Mouse (Mus musculus): ENCODE measurements at regions not wholly inside any gene's neighbourhood (a gene's known extent, or its start where the extent isn't known, plus 50 kb on each side); places are given as distances from the start of the nearest gene placed in this dataset.

DNA sequence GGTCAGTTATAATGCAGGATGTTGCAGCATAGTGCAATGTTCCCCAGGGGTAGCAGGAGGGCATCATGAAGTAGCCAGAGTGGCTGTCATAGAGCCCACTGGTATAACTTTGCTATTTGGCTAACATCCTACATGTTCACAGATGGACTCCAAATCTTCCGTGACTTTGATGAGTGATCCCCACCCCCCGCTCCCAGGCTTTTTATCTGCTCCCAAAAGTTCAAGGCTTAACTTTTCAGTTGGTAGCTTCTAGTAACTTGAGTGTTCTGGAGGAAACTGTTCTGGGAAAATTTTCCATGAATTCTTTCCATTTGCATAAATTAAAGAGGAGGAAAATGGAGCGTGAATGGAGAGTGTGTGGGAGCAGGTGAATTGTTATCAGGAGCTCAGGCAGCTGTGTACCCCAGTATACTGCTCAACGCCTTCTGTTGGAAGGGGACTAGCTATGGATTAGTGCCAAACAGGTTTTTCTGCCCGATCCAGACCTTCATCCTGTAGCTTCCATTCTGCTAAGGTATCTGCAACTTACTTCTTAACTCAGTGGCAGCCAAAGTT lies 379.2 kb upstream of the Slc30a5 start:
- no peak for ATAC-seq (ENCODE audit: extremely low read depth, insufficient number of reproducible peaks, low FRiP score, poor library complexity, severe bottlenecking)

DNA sequence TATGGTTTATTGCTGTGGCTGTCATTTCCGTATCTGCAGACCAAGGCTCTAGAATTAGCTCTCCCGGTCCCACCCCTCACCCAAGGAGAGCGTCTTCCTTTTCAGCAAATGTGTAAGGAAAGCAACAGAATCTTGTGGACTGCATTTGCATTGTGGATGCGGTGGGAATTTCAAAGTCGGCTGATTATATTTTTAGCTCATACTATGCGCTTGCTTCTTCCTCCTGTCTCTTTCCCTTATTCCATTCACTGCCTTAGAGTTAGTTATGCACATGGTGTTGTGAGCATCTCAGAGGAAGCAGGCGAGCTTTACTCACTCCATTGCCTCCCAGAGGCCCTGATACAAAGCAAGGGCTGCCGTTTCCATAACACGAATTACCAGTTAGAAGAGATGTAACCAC lies 375.6 kb upstream of the Slc30a5 start:
- no peak for ATAC-seq (ENCODE audit: extremely low read depth, insufficient number of reproducible peaks, low FRiP score, poor library complexity, severe bottlenecking)

DNA sequence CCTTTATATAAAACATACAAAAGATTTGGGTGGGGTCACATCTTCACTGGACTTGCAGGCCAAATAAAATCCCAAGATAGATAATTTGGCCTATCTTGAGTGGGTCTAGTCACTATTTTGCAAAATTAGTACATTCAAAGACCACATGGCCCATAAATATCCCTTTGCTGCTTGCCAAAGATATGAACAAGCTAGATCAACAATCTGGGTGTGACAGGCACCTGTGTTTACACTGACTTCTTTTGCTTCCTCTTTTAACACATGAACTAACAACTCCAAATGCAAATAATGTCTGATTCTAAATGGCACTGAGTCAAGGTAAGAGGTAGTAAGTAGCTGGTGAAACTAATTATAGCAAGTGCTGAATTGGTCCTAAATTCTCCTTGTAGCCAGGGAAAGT lies 370.2 kb upstream of the Slc30a5 start:
- no peak for ATAC-seq (ENCODE audit: extremely low read depth, insufficient number of reproducible peaks, low FRiP score, poor library complexity, severe bottlenecking)

DNA sequence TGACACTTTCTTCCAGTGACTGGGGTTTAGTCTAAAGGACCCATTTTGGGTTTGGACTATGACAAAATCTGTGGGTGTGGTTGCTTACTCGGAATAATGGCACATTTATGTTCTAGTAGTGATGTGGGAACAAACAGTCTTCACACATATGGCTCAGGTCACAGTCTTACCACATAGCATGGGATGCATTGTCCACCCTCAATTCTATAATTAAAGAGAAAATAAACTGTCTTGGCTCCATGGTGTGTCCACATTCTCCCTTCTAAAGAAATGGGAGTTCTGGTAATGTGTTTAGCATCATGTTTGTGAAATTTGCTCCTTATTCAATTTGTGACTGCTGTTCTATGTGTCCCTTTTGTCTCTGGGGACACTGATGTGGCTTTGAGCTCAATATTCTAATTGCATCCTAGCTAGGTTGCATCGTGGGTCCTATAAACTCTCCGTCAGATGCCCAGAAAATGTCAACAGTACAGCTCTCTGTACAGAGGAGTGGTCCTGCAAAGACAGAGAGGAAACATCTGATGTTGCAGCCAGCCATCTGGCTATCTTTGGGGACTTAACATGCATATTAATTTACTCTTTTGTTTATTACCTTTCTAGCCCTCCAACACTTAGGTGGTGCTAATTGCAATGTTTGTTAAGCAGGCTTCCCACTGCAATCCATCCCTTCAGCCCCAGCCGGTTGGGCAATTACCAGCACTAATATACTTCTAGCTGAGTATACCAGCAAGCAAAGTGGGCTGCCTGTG lies 369.5 kb upstream of the Slc30a5 start:
- ATAC-seq (ENCODE audit: extremely low read depth, insufficient number of reproducible peaks, low FRiP score, poor library complexity, severe bottlenecking) = no peak

DNA sequence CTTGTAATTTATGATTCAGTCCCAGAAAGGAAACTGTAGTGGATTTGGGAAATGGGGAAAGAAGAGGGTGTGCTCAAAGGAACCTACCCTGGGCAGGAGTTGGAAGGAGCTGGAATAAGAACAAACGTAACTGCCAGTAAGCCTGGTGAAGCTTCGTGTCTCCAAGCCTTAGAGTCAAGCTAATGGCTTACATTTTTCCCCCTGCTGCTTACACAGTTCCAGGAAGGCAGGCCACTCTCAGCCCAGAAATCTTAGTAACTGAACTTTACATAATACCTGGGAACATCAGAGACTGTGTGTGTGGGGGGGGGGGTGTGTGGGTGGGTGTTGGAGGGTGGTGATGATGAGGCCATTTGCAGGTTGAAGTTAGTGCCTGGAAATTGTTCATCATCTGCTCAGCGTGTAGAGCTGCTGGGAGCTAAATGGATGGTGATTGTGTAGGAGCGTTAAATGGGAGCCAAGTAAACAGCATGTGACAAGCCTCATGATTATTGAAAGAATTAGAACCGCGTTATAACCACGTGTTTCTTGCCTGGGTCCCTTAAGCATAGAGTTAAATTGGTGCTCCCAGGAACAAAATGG lies 357.1 kb upstream of the Slc30a5 start:
- ATAC-seq (ENCODE audit: extremely low read depth, insufficient number of reproducible peaks, low FRiP score, poor library complexity, severe bottlenecking) = no peak

DNA sequence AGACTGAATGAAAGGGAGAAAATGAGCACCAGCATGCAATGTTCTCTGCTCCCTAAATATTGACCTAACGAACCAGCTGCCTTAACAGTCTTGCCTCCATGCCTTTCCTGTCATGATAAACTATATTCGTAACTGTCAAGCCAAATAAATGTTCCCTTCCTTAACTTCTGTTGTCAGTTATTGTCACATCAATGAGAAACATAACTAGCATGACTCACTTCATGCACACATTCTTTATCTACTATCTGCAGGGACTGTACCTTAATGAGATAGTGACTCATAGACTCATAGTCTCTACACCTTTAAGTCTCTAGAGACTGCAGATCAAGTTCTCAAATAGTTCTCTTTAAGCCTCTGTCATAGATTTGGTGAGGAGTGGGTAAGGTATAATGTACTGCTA lies 349.2 kb upstream of the Slc30a5 start:
- ATAC-seq (ENCODE audit: extremely low read depth, insufficient number of reproducible peaks, low FRiP score, poor library complexity, severe bottlenecking) = no peak

DNA sequence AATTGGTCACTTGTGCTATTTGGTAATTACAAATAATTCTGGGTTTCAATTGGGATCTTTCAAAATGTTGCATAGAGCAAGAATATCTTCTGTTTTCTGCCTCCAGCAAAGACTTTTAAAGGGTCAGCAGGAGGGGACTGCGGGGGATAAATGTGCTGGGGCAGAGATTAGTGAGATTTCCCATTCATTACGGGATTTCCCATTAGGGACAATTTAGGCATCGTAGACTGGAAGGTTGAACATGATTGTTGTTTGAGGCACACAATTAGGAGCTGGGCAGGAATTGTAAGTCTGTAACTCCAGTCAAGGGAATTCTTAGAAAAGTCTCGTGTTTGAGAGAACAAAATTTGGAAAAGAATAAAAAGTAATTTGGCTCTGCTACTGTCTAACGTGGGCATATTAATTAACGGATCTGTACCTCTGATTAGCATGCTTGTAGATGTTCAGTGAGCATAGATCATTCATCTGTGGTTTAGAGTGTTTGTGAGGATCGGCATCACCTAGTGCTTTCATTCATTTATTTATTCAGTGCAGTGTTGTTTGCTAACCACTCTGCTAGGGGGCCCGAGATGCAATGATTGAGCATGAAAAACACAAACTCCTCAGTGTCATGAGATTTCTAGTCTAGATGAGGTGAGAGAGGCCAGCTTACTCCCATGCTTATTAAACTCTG lies 341.9 kb upstream of the Slc30a5 start:
- no peak for ATAC-seq (ENCODE audit: extremely low read depth, insufficient number of reproducible peaks, low FRiP score, poor library complexity, severe bottlenecking)

DNA sequence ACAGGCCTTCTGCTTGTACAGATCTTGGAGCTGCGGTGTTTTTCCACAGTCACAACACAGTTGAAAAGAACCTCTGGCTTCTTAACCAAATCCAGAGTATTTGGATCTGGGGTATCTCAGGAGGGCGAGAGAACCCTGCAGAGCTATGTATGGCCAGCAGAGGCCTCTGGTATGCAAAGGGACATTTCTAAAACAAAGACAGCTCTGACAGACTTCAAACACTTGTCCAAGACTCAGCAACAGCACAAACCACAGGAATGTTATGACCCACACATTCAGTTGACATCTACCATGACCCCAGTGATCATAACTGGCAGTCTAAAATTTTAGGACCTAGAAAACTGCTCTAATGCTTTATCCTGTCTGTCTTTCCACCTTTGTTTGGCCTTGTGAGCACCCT lies 328.5 kb upstream of the Slc30a5 start:
- no peak for ATAC-seq (ENCODE audit: extremely low read depth, insufficient number of reproducible peaks, low FRiP score, poor library complexity, severe bottlenecking)

DNA sequence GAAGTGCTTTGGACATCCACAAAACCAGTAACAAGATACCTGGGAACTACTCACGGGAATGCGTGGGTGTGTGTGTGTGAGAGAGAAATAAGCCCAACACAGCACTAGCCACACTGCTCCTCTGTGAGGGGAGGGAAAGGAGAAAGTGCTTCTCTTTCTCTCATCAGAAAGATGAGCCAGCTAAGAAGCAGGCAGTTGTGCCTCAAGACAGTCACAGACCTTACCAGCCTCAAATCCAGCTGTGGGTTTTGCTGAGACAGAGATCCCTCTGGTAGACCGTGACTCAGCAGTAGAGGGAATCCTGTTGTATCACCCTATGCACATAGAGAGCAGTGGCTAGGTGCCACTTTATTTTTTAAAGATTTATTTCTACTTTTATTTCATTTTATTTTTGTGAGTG lies 326.7 kb upstream of the Slc30a5 start:
- no peak for ATAC-seq (ENCODE audit: extremely low read depth, insufficient number of reproducible peaks, low FRiP score, poor library complexity, severe bottlenecking)

DNA sequence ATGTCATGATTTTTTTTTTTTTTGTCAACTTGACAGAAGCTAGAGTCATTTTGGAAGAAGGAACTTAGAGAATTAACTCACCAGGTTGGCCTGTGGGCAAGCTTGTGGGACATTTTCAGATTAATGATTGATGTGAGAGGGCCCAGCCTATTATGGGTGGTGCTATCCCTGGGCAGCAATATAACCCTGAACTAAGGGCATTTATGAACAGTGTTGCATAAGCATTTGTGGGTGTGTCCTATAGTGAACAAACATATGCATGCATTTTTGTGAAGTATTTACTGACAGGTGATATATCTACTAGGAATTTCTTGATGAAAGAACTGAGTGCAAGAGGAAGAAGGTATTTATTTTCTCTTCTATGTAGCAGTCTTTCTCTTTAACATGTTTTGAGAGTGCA lies 320.5 kb upstream of the Slc30a5 start:
- no peak for ATAC-seq (ENCODE audit: extremely low read depth, insufficient number of reproducible peaks, low FRiP score, poor library complexity, severe bottlenecking)

DNA sequence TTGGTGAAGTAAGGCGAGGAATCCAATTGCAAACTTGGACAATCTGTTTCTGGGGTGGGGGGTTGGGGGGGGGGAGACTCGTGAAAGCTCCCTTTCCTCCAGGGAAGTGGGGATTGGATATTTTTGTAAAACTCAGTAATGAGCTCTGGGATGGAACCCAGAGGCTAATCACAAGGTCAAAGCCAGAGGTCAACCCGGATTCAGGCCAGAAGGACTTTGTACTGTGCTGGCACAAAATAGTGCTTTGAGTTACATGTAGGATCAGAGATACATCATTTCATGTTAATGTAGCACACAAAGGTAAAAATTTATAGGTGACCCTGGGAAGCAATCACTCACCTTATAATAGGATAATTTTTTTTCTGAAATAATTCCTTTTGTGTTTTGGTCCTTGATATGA lies 309.5 kb upstream of the Slc30a5 start:
- ATAC-seq (ENCODE audit: extremely low read depth, insufficient number of reproducible peaks, low FRiP score, poor library complexity, severe bottlenecking) = no peak

DNA sequence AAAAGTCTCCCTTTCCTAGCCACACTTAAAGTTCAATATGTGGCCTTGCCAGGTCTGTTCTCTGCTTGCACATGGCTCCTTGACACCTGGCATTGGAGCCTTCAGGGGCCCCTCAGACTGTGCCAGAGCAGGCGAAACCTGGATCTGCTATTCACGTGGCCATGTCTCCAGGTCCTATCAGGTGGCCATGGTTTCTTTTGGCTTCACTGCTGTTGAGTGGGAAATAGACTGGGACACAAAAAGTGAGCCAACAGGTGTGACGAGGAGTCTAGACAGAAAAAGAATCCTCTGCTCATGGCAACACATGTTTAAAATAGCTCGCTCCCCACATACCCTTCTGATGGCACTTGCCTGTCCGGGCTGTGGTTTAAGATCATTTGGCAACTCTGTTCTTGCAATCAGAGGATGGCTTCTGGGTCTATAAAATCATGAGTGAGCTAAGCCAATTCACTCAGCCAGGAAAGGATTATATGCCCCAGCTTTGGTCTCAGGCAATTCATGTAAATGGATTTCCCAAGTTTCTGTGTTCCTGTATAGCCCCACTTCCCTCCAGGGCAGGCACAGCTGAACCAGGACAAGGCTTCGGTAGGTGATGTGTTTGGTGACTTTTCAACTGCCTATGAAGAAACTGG lies 309.0 kb upstream of the Slc30a5 start:
- ATAC-seq (ENCODE audit: extremely low read depth, insufficient number of reproducible peaks, low FRiP score, poor library complexity, severe bottlenecking) = no peak

DNA sequence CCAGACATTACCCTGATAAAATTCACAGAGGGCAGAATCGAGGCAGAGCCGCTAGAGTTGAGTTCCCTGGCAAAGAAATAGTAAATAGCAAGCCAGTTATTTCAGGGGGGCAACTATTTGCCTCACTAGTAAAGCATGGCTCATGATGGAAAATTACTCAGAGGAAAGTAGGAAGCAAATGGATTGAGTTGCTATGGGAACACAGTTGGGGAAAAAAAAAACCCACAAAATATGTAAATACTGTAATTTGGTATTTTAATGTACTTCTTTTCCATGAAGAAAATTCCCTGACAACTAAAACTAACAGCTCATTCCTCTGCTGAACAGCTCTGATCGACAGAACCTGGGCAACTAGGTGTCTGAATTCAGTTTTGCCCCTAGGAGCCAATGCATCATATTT lies 296.2 kb upstream of the Slc30a5 start:
- no peak for ATAC-seq (ENCODE audit: extremely low read depth, insufficient number of reproducible peaks, low FRiP score, poor library complexity, severe bottlenecking)

DNA sequence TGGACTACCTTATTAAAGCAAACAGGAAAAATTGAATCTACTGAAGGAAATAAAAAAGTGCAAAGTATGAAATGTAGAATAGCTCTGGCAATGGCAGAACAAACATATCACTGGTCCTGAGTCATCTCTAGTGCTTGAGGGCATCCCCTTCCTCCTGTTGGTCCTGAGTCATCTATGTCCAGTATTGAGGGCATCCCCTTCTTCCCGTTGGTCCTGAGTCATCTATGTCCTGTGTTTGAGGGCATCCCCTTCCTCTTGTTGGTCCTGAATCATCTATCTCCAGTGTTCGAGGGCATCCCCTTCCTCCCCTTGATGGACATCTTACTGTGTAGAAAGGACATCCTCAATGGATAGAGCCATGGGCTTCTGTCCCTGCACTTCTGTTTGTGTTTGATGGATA lies 294.6 kb upstream of the Slc30a5 start:
- ATAC-seq (ENCODE audit: extremely low read depth, insufficient number of reproducible peaks, low FRiP score, poor library complexity, severe bottlenecking) = no peak

DNA sequence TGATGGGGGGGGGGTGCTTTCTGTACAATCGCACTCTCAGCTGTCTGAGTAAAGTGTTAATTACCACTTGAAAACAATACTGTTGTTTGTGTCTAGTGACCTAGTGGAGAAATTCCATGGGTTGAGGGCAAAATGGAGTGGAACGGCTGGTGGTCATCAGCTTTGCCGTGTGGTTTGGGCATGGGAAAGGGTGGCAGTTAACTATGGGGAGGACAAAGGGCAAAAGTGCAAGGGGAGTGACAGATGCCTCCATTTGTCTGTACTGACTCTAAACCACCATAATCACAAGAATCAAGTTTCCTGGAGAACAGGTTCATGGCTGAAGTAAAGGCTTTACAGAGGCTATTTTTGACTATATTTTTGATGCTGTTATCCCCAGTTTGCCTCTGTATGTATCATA lies 294.0 kb upstream of the Slc30a5 start:
- no peak for ATAC-seq (ENCODE audit: extremely low read depth, insufficient number of reproducible peaks, low FRiP score, poor library complexity, severe bottlenecking)

DNA sequence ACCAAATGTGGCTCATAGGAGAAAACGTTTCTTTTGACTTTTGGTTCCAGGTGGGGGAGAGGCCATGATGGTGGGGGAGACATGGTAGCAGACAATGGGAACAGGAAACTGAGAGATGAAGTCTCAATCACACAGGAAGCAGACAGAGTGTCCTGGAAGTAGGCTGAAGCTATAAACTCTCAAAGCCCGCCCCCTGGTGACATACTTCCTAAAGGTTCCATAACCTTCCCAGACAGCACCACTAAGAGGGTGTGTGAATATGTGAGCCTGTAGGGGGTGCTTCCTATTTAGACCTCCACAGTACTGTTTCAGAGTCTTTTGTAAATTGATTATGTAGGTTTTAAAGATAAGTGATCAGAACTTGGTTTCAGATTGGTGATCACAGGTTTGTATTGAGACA lies 284.1 kb upstream of the Slc30a5 start:
- ATAC-seq (ENCODE audit: extremely low read depth, insufficient number of reproducible peaks, low FRiP score, poor library complexity, severe bottlenecking) = no peak

DNA sequence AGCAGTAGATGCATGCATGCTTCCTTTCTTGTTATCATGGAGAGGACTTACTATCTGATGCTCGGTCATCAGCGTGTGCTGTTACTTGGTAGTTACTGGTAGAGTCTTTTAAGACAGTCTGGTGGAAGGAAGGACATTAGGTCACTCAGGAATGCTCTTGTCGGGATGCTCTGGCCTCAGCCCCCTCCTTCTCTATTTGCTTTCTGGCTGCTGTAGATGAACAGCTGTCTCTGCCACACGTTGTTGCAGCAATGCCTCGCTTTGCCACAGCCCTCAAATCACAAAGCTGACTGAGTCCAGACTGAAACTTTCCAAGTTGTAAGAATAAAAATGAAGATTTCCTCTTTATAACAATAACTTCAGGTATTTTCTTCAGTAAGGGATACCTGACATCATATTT lies 282.1 kb upstream of the Slc30a5 start:
- ATAC-seq (ENCODE audit: extremely low read depth, insufficient number of reproducible peaks, low FRiP score, poor library complexity, severe bottlenecking) = no peak

DNA sequence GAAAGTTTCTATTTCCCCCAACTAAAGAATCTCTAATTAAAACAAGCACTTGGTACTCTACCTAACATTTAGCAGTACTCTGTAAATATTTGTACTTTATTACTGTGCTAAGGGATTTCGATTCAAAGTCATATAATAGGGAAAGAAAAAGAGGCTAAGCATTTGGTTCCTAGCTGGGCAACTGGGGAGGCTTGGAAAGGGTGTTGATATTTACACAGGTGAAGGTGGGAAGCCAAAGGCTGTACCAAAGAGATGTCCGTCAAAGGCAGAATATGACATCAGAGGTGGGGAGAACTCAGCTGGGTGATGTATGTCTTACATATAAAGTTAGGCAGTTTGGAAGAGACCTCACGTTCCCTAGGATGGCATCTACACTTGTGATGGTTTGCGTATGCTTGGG lies 278.9 kb upstream of the Slc30a5 start:
- no peak for ATAC-seq (ENCODE audit: extremely low read depth, insufficient number of reproducible peaks, low FRiP score, poor library complexity, severe bottlenecking)

DNA sequence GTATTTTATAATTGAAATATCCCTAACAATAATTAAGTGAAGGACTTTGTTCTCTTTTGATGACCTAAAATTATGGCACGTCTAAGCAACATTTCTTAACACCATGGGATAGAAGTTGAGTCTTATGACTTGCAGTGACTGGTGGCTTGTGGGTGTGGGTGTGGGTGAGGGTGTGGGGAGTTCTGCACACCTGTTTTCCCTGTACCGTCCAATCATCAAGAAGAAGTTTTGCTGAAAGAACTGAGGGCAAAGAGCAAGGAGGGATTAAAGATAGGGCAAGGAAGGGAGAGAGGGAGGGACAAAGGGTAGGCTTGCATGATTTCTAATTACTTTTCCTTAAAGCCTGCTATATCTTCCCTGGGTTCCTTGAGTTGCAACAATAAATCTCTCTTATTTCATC lies 278.5 kb upstream of the Slc30a5 start:
- ATAC-seq (ENCODE audit: extremely low read depth, insufficient number of reproducible peaks, low FRiP score, poor library complexity, severe bottlenecking) = no peak

DNA sequence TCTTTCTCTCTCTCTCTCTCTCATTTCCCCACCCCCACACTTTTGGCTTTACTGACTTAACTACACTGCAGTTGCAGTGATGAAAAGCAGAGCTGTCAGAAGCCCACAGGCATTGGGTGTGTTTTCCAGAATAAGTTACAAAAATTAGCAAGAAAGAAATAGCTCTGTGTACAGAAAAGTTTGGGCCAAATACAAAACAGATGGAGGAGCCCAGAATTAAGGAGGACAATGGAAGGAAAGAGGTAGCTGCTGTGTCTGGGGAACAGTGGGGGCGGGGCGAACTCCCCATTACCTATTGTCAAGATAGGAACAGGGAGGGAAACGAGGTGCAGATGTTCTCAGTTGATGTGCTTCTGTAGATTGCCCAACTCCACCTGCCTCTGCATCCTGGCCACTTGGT lies 267.4 kb upstream of the Slc30a5 start:
- ATAC-seq (ENCODE audit: extremely low read depth, insufficient number of reproducible peaks, low FRiP score, poor library complexity, severe bottlenecking) = no peak
